Mouse (Mus musculus) spleen, adult 2 months (tissue): ENCODE data around the gene Gm21972.

ENCODE experiments used
- CTCF ChIP-seq: fragments of 200-500 bp; IDR thresholded peaks from 2 replicates; pipeline ENCODE4 v1.5.1; 2011; ENCODE audit warnings: mild to moderate bottlenecking, inconsistent platforms; ENCODE audit not compliant: insufficient read depth, insufficient read length, insufficient replicate concordance; ENCODE audit errors: extremely low read depth
- POLR2A ChIP-seq: fragments of 200-500 bp; IDR thresholded peaks from 2 replicates; pipeline ENCODE4 v1.6.1; 2011; ENCODE audit warnings: low read depth, low read length, inconsistent platforms

DNA sequence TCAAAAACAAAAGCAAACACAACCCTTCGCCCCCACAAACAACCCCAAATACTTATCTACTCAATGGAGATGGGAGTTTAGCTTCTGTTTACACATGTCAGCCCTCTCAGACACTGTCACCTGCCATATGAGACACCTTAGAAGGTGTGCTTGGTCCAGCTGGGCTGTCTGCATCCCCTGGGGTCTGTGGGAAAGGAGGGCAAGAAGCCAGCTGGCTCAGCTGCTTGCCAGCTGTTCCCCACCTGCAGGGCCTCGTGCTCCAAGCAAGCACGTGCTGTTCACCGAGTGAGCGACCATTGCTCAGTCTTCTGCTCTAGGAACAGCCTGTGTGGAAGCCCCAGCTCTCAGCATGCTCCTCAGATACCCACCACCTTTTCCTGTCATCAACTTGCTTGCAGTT is 65.6 kb downstream of the Gm21972 start:
- TF ChIP-seq POLR2A: no peak
- no peak for TF ChIP-seq CTCF
